Mouse (Mus musculus): ENCODE measurements around the gene Ankrd9. TPM values are rescaled to one million over a fixed set of nuclear protein-coding genes. Genes with fewer than 3 reads are reported as not detected.

The Ankrd9 gene
- polyA plus RNA-seq, 1 experiment = 28.9 TPM

GRCm38 (mm10) chr12:110990500-110990899 is 11.7 kb upstream of the Ankrd9 start:
- no peak for DNase-seq (ENCODE audit: low spot score)

- DNase-seq (ENCODE audit: low spot score) = no peak
Observed at GRCm38 (mm10) chr12:110989409-110989808, 10.6 kb upstream of the Ankrd9 start.

GRCm38 (mm10) chr12:110986536-110987425 is 7.9 kb upstream of the Ankrd9 start:
- peak; percentile 23 for DNase-seq (ENCODE audit: low spot score)

GRCm38 (mm10) chr12:110985141-110985540 is 6.3 kb upstream of the Ankrd9 start:
- DNase-seq (ENCODE audit: low spot score) = peak; percentile 14

- DNase-seq (ENCODE audit: low spot score) = peak; percentile 15
Observed at GRCm38 (mm10) chr12:110984598-110984997, 5.8 kb upstream of the Ankrd9 start.

- no peak for DNase-seq (ENCODE audit: low spot score)
Observed at GRCm38 (mm10) chr12:110983714-110984113, 4.9 kb upstream of the Ankrd9 start.

- DNase-seq (ENCODE audit: low spot score) = no peak
Observed at GRCm38 (mm10) chr12:110983083-110983482, 4.2 kb upstream of the Ankrd9 start.

GRCm38 (mm10) chr12:110981736-110982135 is 2.9 kb upstream of the Ankrd9 start:
- no peak for DNase-seq (ENCODE audit: low spot score)

GRCm38 (mm10) chr12:110979808-110980207 is 968 bp upstream of the Ankrd9 start:
- no peak for DNase-seq (ENCODE audit: low spot score)

GRCm38 (mm10) chr12:110977896-110978606 is 789 bp downstream of the Ankrd9 start:
- DNase-seq (ENCODE audit: low spot score) = no peak

GRCm38 (mm10) chr12:110977345-110977733 is 1.5 kb downstream of the Ankrd9 start:
- no peak for DNase-seq (ENCODE audit: low spot score)

- no peak for DNase-seq (ENCODE audit: low spot score)
Observed at GRCm38 (mm10) chr12:110976589-110977344, 2.1 kb downstream of the Ankrd9 start.

GRCm38 (mm10) chr12:110975838-110976468 is 2.9 kb downstream of the Ankrd9 start:
- DNase-seq (ENCODE audit: low spot score) = no peak

- no peak for DNase-seq (ENCODE audit: low spot score)
Observed at GRCm38 (mm10) chr12:110975385-110975784, 3.5 kb downstream of the Ankrd9 start.

- no peak for DNase-seq (ENCODE audit: low spot score)
Observed at GRCm38 (mm10) chr12:110974726-110975125, 4.1 kb downstream of the Ankrd9 start.

GRCm38 (mm10) chr12:110974295-110974694 is 4.5 kb downstream of the Ankrd9 start:
- DNase-seq (ENCODE audit: low spot score) = no peak

- DNase-seq (ENCODE audit: low spot score) = no peak
Observed at GRCm38 (mm10) chr12:110973829-110974228, 5.0 kb downstream of the Ankrd9 start.

- no peak for DNase-seq (ENCODE audit: low spot score)
Observed at GRCm38 (mm10) chr12:110971972-110972371, 6.9 kb downstream of the Ankrd9 start.

- DNase-seq (ENCODE audit: low spot score) = no peak
Observed at GRCm38 (mm10) chr12:110970408-110970807, 8.4 kb downstream of the Ankrd9 start.

GRCm38 (mm10) chr12:110967146-110967545 is 11.7 kb downstream of the Ankrd9 start:
- no peak for DNase-seq (ENCODE audit: low spot score)

- no peak for DNase-seq (ENCODE audit: low spot score)
Observed at GRCm38 (mm10) chr12:110966079-110966478, 12.8 kb downstream of the Ankrd9 start.

- DNase-seq (ENCODE audit: low spot score) = no peak
Observed at GRCm38 (mm10) chr12:110965500-110965899, 13.3 kb downstream of the Ankrd9 start.
